Comparison of ENCODE assay signal across 17 mouse cellular contexts in genomic region chr2:104576216-104576615, GRCm38 (mm10).
"Had no signal": no experiment of that assay in that cellular context is flagged by ENCODE, and none has a peak within 500 bp of the region (broad histone marks: within the 10 kb centered on the region; RNA-seq: fewer than 3 reads in every experiment).

No protein-coding gene starts in this region.

- H3K27ac ChIP-seq: liver, embryonic 15.5 days; midbrain, embryonic 10.5 days; midbrain, embryonic 12.5 days; neural tube, embryonic 13.5 days; stomach, embryonic 15.5 days; stomach, postnatal 0 days had no signal

- H3K4me3 ChIP-seq: liver, embryonic 15.5 days; midbrain, embryonic 10.5 days; midbrain, embryonic 12.5 days; myocyte; neural tube, embryonic 13.5 days; stomach, embryonic 15.5 days had no signal

- H3K36me3 ChIP-seq: liver, embryonic 15.5 days; midbrain, embryonic 10.5 days; midbrain, embryonic 12.5 days; neural tube, embryonic 13.5 days; stomach, embryonic 15.5 days had no signal

- ATAC-seq: midbrain, embryonic 16.5 days had no signal

- H3K27me3 ChIP-seq: liver, embryonic 15.5 days; midbrain, embryonic 12.5 days; neural tube, embryonic 13.5 days; stomach, embryonic 15.5 days had no signal

- H3K4me2 ChIP-seq: liver, embryonic 15.5 days; lung, embryonic 14.5 days; midbrain, embryonic 12.5 days; neural tube, embryonic 13.5 days; stomach, embryonic 15.5 days had no signal

- DNase-seq: lung, adult 18-20 months; lung, embryonic 14.5 days; lung, postnatal 10 days; lung, postnatal 4 days; midbrain, embryonic 14.5 days; right cerebral cortex, postnatal 14 days; thymus, adult 2 months; thymus, postnatal 14 days; thymus, postnatal 36 days had no signal

- H3K9ac ChIP-seq: liver, embryonic 15.5 days; lung, embryonic 14.5 days; midbrain, embryonic 12.5 days; neural tube, embryonic 13.5 days; stomach, embryonic 15.5 days had no signal

- H3K9me3 ChIP-seq: liver, embryonic 15.5 days; midbrain, embryonic 10.5 days; midbrain, embryonic 12.5 days; neural tube, embryonic 13.5 days; stomach, embryonic 15.5 days had no signal

- H3K4me1 ChIP-seq: midbrain, embryonic 12.5 days; neural tube, embryonic 13.5 days; stomach, embryonic 15.5 days had no signal
